Mouse (Mus musculus) kidney, embryonic 14.5 days (tissue): ENCODE results near the gene Arl5c. TPM values are rescaled to one million over a fixed set of nuclear protein-coding genes. Genes with fewer than 3 reads are reported as not detected.

Experiments used
- ATAC-seq: fragments of 200-750 bp; cut with Nextera tagmentation; 2 replicates; pipeline ENCODE4 v1.8.0; 2017; ENCODE audit warnings: moderate number of reproducible peaks, mild to moderate bottlenecking, moderate TSS enrichment, moderate library complexity; ENCODE audit not compliant: low FRiP score, low TSS enrichment
- H3K27ac ChIP-seq: fragments of 300-500 bp; sonication (generic); 2 replicates; pipeline ENCODE4 v1.5.1; 2014; ENCODE audit warnings: low read depth, mild to moderate bottlenecking, low read length, moderate library complexity, mixed read lengths
- H3K27me3 ChIP-seq: fragments of 300-500 bp; sonication (generic); 2 replicates; pipeline ENCODE4 v1.6.1; 2014; ENCODE audit warnings: mild to moderate bottlenecking, low read length; ENCODE audit not compliant: control insufficient read depth, insufficient read depth
- H3K36me3 ChIP-seq: fragments of 300-500 bp; sonication (generic); 2 replicates; pipeline ENCODE4 v1.6.1; 2014; ENCODE audit warnings: low read length, mixed read lengths; ENCODE audit not compliant: control insufficient read depth, insufficient read depth
- H3K4me1 ChIP-seq: fragments of 300-500 bp; sonication (generic); 2 replicates; pipeline ENCODE4 v1.6.1; 2014; ENCODE audit warnings: low read length, mixed read lengths; ENCODE audit not compliant: control insufficient read depth, insufficient read depth
- H3K4me2 ChIP-seq: fragments of 300-500 bp; sonication (generic); replicated peaks from 2 replicates; pipeline ENCODE4 v1.6.1; 2014; ENCODE audit warnings: low read depth, mild to moderate bottlenecking, low read length
- H3K4me3 ChIP-seq: fragments of 300-500 bp; sonication (generic); 2 replicates; pipeline ENCODE4 v1.5.1; 2014; ENCODE audit warnings: mild to moderate bottlenecking, low read length
- H3K9ac ChIP-seq: fragments of 300-500 bp; sonication (generic); 2 replicates; pipeline ENCODE4 v1.6.1; 2014; ENCODE audit warnings: low read depth, mild to moderate bottlenecking, low read length, moderate library complexity
- H3K9me3 ChIP-seq: fragments of 300-500 bp; sonication (generic); 2 replicates; pipeline ENCODE4 v1.6.1; 2016; ENCODE audit warnings: low read length; ENCODE audit not compliant: control insufficient read depth
- WGBS: fragments of 180-500 bp; shearing (Covaris S2); extraction: QIAGEN DNeasy Blood & Tissue Kit; methylation state at CpG from one replicate; pipeline ENCODE4 v1.1.7; 2014; 5-methylcytosine and 5-hydroxymethylcytosine counted together
- polyA plus RNA-seq: library from polyadenylated mRNA; unstranded; fragments of >200 nt; fragmentation: Nextera tagmentation; extraction: Ambion mirVana; gene quantifications from 2 replicates; pipeline ENCODE4 v1.2.1, GENCODE M21; 2014

The Arl5c gene
- polyA plus RNA-seq, 1 experiment from 2014 or later = 9.3 TPM

- Histone ChIP-seq H3K9me3 (no peaks in the 10 kb centered on the region), H3K4me1 (peaks cover 14% of the 10 kb centered on the region; the same call in 1 of the 2 replicates), H3K4me3 (no peak overlapping the region), H3K27ac (no peak overlapping the region), H3K36me3 (no peaks in the 10 kb centered on the region), H3K9ac (no peak overlapping the region), H3K27me3 (peaks cover 23% of the 10 kb centered on the region), H3K4me2 (no peak overlapping the region)
- 76% methylated on average over 9 of the region's 9 CpGs for WGBS
- no peak for ATAC-seq
Observed at GRCm38 (mm10) chr11:97982721-97983120, 13.3 kb downstream of the Arl5c start.

- Histone ChIP-seq H3K9me3 (no peaks in the 10 kb centered on the region), H3K9ac (no peak overlapping the region), H3K4me3 (no peak overlapping the region), H3K27me3 (peaks cover 10% of the 10 kb centered on the region), H3K27ac (no peak overlapping the region), H3K4me1 (0 out of 2 replicates have a peak, but pooled peaks cover 2% of the 10 kb centered on the region), H3K4me2 (no peak overlapping the region), H3K36me3 (no peaks in the 10 kb centered on the region)
- ATAC-seq = no peak
- WGBS = 63% methylated on average over 9 of the region's 9 CpGs
Observed at GRCm38 (mm10) chr11:97980531-97980966, 15.4 kb downstream of the Arl5c start.

GRCm38 (mm10) chr11:97979824-97980495 lies 16.0 kb downstream of the Arl5c start:
- ATAC-seq = no peak

GRCm38 (mm10) chr11:97978392-97978791 lies 17.6 kb downstream of the Arl5c start:
- no peaks in the 10 kb centered on the region for H3K4me1 ChIP-seq
- no peak overlapping the region for H3K4me2 ChIP-seq
- H3K27me3 ChIP-seq = no peaks in the 10 kb centered on the region
- ATAC-seq = no peak
- no peak overlapping the region for H3K9ac ChIP-seq
- no peaks in the 10 kb centered on the region for H3K36me3 ChIP-seq
- WGBS = 86% methylated on average over 13 of the region's 13 CpGs
- H3K4me3 ChIP-seq = no peak overlapping the region
- no peak overlapping the region for H3K27ac ChIP-seq
- no peaks in the 10 kb centered on the region for H3K9me3 ChIP-seq

More at GRCm38 (mm10) chr11:97979824-97980495, 16.0 kb downstream of the Arl5c start:
- no peak overlapping the region for H3K27ac ChIP-seq
- no peak overlapping the region for H3K9ac ChIP-seq
- H3K27me3 ChIP-seq = 0 out of 2 replicates have a peak, but pooled peaks cover 5% of the 10 kb centered on the region
- H3K4me1 ChIP-seq = 0 out of 2 replicates have a peak, but pooled peaks cover 2% of the 10 kb centered on the region
- no peak overlapping the region for H3K4me2 ChIP-seq
- no peaks in the 10 kb centered on the region for H3K36me3 ChIP-seq
- no peak overlapping the region for H3K4me3 ChIP-seq
- 74% methylated on average over 10 of the region's 10 CpGs for WGBS
- no peaks in the 10 kb centered on the region for H3K9me3 ChIP-seq

GRCm38 (mm10) chr11:97977797-97978196 lies 18.2 kb downstream of the Arl5c start:
- no peaks in the 10 kb centered on the region for H3K27me3 ChIP-seq
- no peak overlapping the region for H3K4me2 ChIP-seq
- WGBS = 70% methylated on average over 5 of the region's 5 CpGs
- no peak for ATAC-seq
- H3K4me1 ChIP-seq = no peaks in the 10 kb centered on the region
- no peaks in the 10 kb centered on the region for H3K9me3 ChIP-seq
- no peak overlapping the region for H3K27ac ChIP-seq
- no peak overlapping the region for H3K4me3 ChIP-seq
- H3K36me3 ChIP-seq = no peaks in the 10 kb centered on the region
- no peak overlapping the region for H3K9ac ChIP-seq

GRCm38 (mm10) chr11:97974746-97975145 lies 21.2 kb downstream of the Arl5c start:
- ATAC-seq = no peak
- no peak overlapping the region for H3K4me3 ChIP-seq
- H3K4me1 ChIP-seq = no peaks in the 10 kb centered on the region
- no peak overlapping the region for H3K4me2 ChIP-seq
- no peak overlapping the region for H3K9ac ChIP-seq
- no peaks in the 10 kb centered on the region for H3K9me3 ChIP-seq
- no peak overlapping the region for H3K27ac ChIP-seq
- no peaks in the 10 kb centered on the region for H3K36me3 ChIP-seq
- 85% methylated on average over 5 of the region's 5 CpGs for WGBS
- H3K27me3 ChIP-seq = no peaks in the 10 kb centered on the region

GRCm38 (mm10) chr11:97974141-97974540 lies 21.8 kb downstream of the Arl5c start:
- Histone ChIP-seq H3K9ac (no peak overlapping the region), H3K4me2 (no peak overlapping the region), H3K4me1 (no peaks in the 10 kb centered on the region), H3K27me3 (no peaks in the 10 kb centered on the region), H3K27ac (no peak overlapping the region), H3K4me3 (no peak overlapping the region), H3K36me3 (no peaks in the 10 kb centered on the region), H3K9me3 (no peaks in the 10 kb centered on the region)
- 87% methylated on average over 5 of the region's 5 CpGs for WGBS
- ATAC-seq = no peak

GRCm38 (mm10) chr11:97972434-97972833 lies 23.5 kb downstream of the Arl5c start:
- Histone ChIP-seq H3K4me3 (no peak overlapping the region), H3K4me1 (no peaks in the 10 kb centered on the region), H3K36me3 (no peaks in the 10 kb centered on the region), H3K4me2 (no peak overlapping the region), H3K9me3 (no peaks in the 10 kb centered on the region), H3K9ac (no peak overlapping the region), H3K27ac (no peak overlapping the region), H3K27me3 (no peaks in the 10 kb centered on the region)
- ATAC-seq = no peak
- 82% methylated on average over 2 of the region's 2 CpGs for WGBS

- no peak overlapping the region for H3K27ac ChIP-seq
- 38% methylated on average over 7 of the region's 7 CpGs for WGBS
- no peaks in the 10 kb centered on the region for H3K36me3 ChIP-seq
- H3K4me3 ChIP-seq = no peak overlapping the region
- no peak for ATAC-seq
- H3K9me3 ChIP-seq = no peaks in the 10 kb centered on the region
- H3K4me2 ChIP-seq = no peak overlapping the region
- H3K27me3 ChIP-seq = no peaks in the 10 kb centered on the region
- no peaks in the 10 kb centered on the region for H3K4me1 ChIP-seq
- no peak overlapping the region for H3K9ac ChIP-seq
Observed at GRCm38 (mm10) chr11:97971232-97971631, 24.7 kb downstream of the Arl5c start.
